Mouse (Mus musculus) adrenal gland, adult 18-20 months (tissue): Measurements from ENCODE around the gene Mettl27. TPM values are rescaled to one million over a fixed set of nuclear protein-coding genes. Genes with fewer than 3 reads are reported as not detected.

ENCODE experiments used
- DNase-seq, 2 experiments: peaks; one replicate each; pipeline ENCODE4 v3.0.0; 2021 to 2022; ENCODE audit warnings: low spot score in 2 of 2
- total RNA-seq, 2 experiments: library from RNA; stranded (reverse); gene quantifications; 1 replicate in 1 of 2; 2 replicates in 1 of 2; pipeline ENCODE4 v1.2.3; 2021

Mettl27 gene
- total RNA-seq, 2 experiments from 2014 or later: 23.1 to 23.6 TPM

- no peak for DNase-seq
Measured at GRCm38 (mm10) chr5:134983111-134983510, 50.9 kb downstream of the Mettl27 start.

GRCm38 (mm10) chr5:134983771-134984170 lies 51.6 kb downstream of the Mettl27 start:
- no peak for DNase-seq

- no peak for DNase-seq
Measured at GRCm38 (mm10) chr5:134985633-134986297, 53.6 kb downstream of the Mettl27 start, which contains the start of gene Cldn3. Gene Cldn3 (plus strand): TSS chr5:134986214.

DNA sequence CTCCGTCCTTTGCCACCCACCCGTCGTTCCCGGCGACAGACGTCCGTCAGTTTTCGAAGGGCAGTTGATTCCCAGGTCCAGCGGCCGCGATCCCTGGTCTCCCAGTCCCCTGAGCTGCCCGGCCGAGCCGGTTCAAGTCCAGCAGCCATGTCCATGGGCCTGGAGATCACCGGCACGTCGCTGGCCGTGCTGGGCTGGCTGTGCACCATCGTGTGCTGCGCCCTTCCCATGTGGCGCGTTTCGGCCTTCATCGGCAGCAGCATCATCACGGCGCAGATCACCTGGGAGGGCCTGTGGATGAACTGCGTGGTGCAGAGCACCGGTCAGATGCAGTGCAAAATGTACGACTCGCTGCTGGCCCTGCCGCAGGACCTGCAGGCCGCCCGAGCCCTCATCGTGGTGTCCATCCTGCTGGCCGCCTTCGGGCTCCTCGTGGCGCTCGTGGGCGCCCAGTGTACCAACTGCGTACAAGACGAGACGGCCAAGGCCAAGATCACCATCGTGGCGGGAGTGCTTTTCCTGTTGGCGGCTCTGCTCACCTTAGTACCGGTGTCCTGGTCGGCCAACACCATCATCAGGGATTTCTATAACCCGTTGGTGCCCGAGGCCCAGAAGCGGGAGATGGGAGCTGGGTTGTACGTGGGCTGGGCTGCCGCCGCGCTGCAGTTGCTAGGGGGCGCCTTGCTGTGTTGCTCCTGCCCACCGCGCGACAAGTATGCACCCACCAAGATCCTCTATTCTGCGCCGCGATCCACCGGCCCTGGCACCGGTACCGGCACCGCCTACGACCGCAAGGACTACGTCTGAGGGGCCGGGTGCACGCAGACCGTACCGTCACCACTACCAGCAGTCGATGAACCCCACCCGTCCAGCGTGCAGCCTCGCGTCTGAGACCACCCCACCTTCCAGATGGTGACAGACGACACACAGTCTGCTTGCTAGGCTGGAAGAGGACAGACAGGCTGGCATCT lies 54.4 kb downstream of the Mettl27 start:
- DNase-seq: no peak

GRCm38 (mm10) chr5:134989166-134989565 lies 57.0 kb downstream of the Mettl27 start:
- no peak for DNase-seq

GRCm38 (mm10) chr5:134989741-134990140 lies 57.6 kb downstream of the Mettl27 start:
- no peak for DNase-seq

Other genes starting within 250 kb of the Mettl27 start
- gene Limk1, start 243.8 kb upstream of the Mettl27 start, total RNA-seq: 10 to 100 TPM; 20.2 to 21.9 TPM
- gene Eln, start 185.0 kb upstream of the Mettl27 start, total RNA-seq: 10 to 100 TPM in 1 of 2 experiments, 1 to 10 TPM in 1; 9.0 to 18.1 TPM
- gene Tmem270, start 25.6 kb upstream of the Mettl27 start, total RNA-seq: not detected
- gene Cldn13, start 16.8 kb upstream of the Mettl27 start, total RNA-seq: not detected
- gene Cldn4, start 14.6 kb downstream of the Mettl27 start, total RNA-seq: not detected
- under 1 TPM; 0.50 to 0.54 TPM for gene Cldn3, start 53.8 kb downstream of the Mettl27 start, total RNA-seq
- 10 to 100 TPM; 52.3 to 59.7 TPM for gene Abhd11, start 76.8 kb downstream of the Mettl27 start, total RNA-seq
- 1 to 10 TPM; 6.0 to 7.2 TPM for gene Stx1a, start 91.1 kb downstream of the Mettl27 start, total RNA-seq
- gene Dnajc30, start 131.8 kb downstream of the Mettl27 start, total RNA-seq: 10 to 100 TPM; 25.8 to 30.3 TPM
- gene Bud23, start 132.6 kb downstream of the Mettl27 start, total RNA-seq: 10 to 100 TPM; 45.7 to 55.0 TPM
- gene Vps37d, start 145.9 kb downstream of the Mettl27 start, total RNA-seq: 1 to 10 TPM; 1.9 to 2.5 TPM
- gene Mlxipl, start 157.5 kb downstream of the Mettl27 start, total RNA-seq: 100 to 1,000 TPM in 1 of 2 experiments, 10 to 100 TPM in 1; 67.0 to 169 TPM
- 10 to 100 TPM; 20.6 to 29.5 TPM for gene Tbl2, start 217.3 kb downstream of the Mettl27 start, total RNA-seq
- gene Bcl7b, start 235.9 kb downstream of the Mettl27 start, total RNA-seq: 10 to 100 TPM; 74.1 to 77.2 TPM